Mouse (Mus musculus): Measurements from ENCODE around the gene Mta3. TPM values are rescaled to one million over a fixed set of nuclear protein-coding genes. Genes with fewer than 3 reads are reported as not detected.

The Mta3 gene
- polyA plus RNA-seq (2012; ENCODE audit: low replicate concordance): 100 and 145 TPM in 2 replicates

DNA sequence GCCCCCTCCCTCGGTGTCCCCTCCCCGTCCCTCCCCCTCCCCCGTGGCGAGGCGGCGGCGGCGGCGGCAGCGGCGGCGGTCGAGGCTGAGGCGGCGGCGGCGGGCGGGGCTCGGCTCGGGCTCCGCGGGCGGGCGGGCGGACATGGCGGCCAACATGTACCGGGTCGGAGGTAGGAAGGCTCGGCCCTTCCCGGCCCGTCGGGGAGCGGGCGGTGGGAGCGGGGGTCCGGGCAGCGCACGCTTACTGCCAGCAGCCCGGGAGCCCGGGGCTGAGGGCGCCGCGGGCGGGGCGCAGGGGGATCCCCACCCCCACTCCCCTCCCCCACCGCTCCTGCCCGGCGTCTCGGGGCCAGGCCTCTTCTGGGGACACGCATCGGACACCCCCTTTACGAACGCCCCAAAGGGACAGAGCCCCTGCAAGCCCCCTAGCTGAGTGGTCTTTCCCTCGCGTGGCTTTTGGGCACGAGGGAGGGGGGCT is at the start of gene Mta3:
Gene Mta3, plus strand, starts transcription at position 48 of the 478 bp plus-strand sequence.

DNA sequence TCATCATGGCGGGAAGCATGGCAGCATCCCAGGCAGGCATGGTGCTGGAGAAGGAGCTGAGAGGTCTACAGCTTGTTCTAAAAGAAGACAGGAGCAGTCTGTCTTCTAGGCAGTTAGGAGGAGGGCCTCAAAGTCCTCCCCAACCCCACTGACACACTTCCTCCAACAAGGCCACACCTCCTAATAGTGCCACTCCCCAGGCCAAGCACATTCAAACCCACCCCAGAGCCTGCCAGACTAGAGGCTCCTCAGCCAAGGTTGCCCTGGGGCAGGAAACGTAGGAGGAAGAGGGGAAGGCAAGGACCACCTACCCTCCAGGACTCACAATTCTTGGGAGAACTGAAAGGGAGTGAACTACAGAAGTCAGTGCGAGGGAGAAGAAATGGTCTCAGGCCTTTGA is 141.9 kb downstream of the Mta3 start, which contains the start of gene Haao:
Gene Haao, minus strand, starts transcription at position 149 of the 400 bp plus-strand sequence.

Other genes starting within 250 kb of the Mta3 start
- gene Cox7a2l, start 188.8 kb upstream of the Mta3 start, polyA plus RNA-seq (2012; ENCODE audit: low replicate concordance): 44.7 and 322 TPM in 2 replicates
- gene Kcng3, start 74.3 kb upstream of the Mta3 start, polyA plus RNA-seq (2012; ENCODE audit: low replicate concordance): 0.04 and 0.20 TPM in 2 replicates
- gene Haao, start 141.8 kb downstream of the Mta3 start, polyA plus RNA-seq (2012; ENCODE audit: low replicate concordance): 64.8 and 73.9 TPM in 2 replicates